Mouse (Mus musculus): ENCODE data around the gene Wasf2. TPM values are rescaled to one million over a fixed set of nuclear protein-coding genes. Genes with fewer than 3 reads are reported as not detected.

Wasf2 gene
- total and polyA plus RNA-seq, 3 experiments = 14.9 to 59.5 (median 21.7) TPM

- TF ChIP-seq RAD21 (IDR thresholded peaks at IDR 0.05; ENCODE audit: low read depth, low read length) (no peak), E2F4 (IDR thresholded peaks at IDR 0.05; ENCODE audit: insufficient replicate concordance, low read depth, low read length) (no peak), MXI1 (IDR thresholded peaks at IDR 0.05; ENCODE audit: low read depth, low read length) (no peak; the same call in 1 of the 2 replicates), JUND (conservative IDR thresholded peaks at IDR 0.05; ENCODE audit: low read depth, low read length) (no peak), USF2 (conservative IDR thresholded peaks at IDR 0.05; ENCODE audit: low read depth, low read length) (no peak), MEF2A (IDR thresholded peaks at IDR 0.05; ENCODE audit: borderline replicate concordance, low read depth, low read length) (no peak), BHLHE40 (IDR thresholded peaks at IDR 0.05; ENCODE audit: low read depth, low read length) (peak; percentile 75), MYC (IDR thresholded peaks at IDR 0.05; ENCODE audit: low read depth, low read length) (no peak), MAX (IDR thresholded peaks at IDR 0.05; ENCODE audit: low read length) (no peak), GABPA (IDR thresholded peaks at IDR 0.05; ENCODE audit: insufficient replicate concordance, low read depth, low read length) (no peak), KAT2A (IDR thresholded peaks at IDR 0.05; ENCODE audit: insufficient replicate concordance, low read length) (no peak), CTCF (conservative IDR thresholded peaks at IDR 0.05 in 1 of 2, IDR thresholded peaks at IDR 0.05 in 1 of 2; ENCODE audit: low read depth in 2 of 2, low read length in 2 of 2) (peak in 1 of 2 experiments; percentile 56; a peak in 2 of 4 replicates)
Observed at GRCm38 (mm10) chr4:133212562-133213267, 82.4 kb downstream of the Wasf2 start (continued).

GRCm38 (mm10) chr4:133213268-133213590, 82.9 kb downstream of the Wasf2 start:
- no peaks in the 10 kb centered on the region for H3K9me3 ChIP-seq (replicated peaks; ENCODE audit: low read length)
- DNase-seq (ENCODE audit: extremely low read depth) = no peak
- no peak overlapping the region for H3K9ac ChIP-seq (ENCODE audit: insufficient read depth, low read depth)
- no peaks in the 10 kb centered on the region for H3K36me3 ChIP-seq (replicated peaks in 1 of 2; ENCODE audit: control insufficient read depth in 1 of 2, insufficient read depth in 1 of 2, low read length in 1 of 2)
- H3K27ac ChIP-seq (ENCODE audit: insufficient read depth, low read depth) = no peak overlapping the region
- dilution Hi-C loops (cut with MboI; ENCODE audit: extremely low pct_ligation_motif_present, extremely low pct_unique_long_range_greater_than_20kb, low sequenced_read_pairs) (no loop called here), in situ Hi-C loops (cut with MboI; ENCODE audit: low pct_ligation_motif_present, low pct_unique_long_range_greater_than_20kb, low sequenced_read_pairs) (loop anchor here (5.0 kb wide), 1 partner anchor 89 kb away; no protein-coding TSS in a partner anchor)
- peaks cover 14 to 24% of the 10 kb centered on the region in 2 experiments for H3K4me1 ChIP-seq (ENCODE audit: control insufficient read depth in 1 of 2, insufficient read depth in 2 of 2)
- H3K27me3 ChIP-seq (replicated peaks) = peaks cover 46% of the 10 kb centered on the region
- no peak for TF ChIP-seq GABPA (IDR thresholded peaks at IDR 0.05; ENCODE audit: insufficient replicate concordance, low read depth, low read length)
- TF ChIP-seq BHLHE40 (IDR thresholded peaks at IDR 0.05; ENCODE audit: low read depth, low read length) = no peak
- no peak for TF ChIP-seq TBP (conservative IDR thresholded peaks at IDR 0.05; ENCODE audit: low read depth, low read length)
- TF ChIP-seq TCF12 (IDR thresholded peaks at IDR 0.05; ENCODE audit: low read depth, low read length) = no peak
- no peak overlapping the region for H3K4me3 ChIP-seq (replicated peaks in 1 of 3; ENCODE audit: low read depth in 2 of 3, low read length in 2 of 3, poor library complexity in 1 of 3)
- no peaks in the 10 kb centered on the region for H3K79me2 ChIP-seq (replicated peaks; ENCODE audit: control insufficient read depth, extremely low read depth, insufficient read depth, poor library complexity, severe bottlenecking)
- no peak overlapping the region for H3K4me2 ChIP-seq (ENCODE audit: insufficient read depth, low read depth, poor library complexity, severe bottlenecking)

GRCm38 (mm10) chr4:133213661-133214060, 83.4 kb downstream of the Wasf2 start:
- TF ChIP-seq BHLHE40 (IDR thresholded peaks at IDR 0.05; ENCODE audit: low read depth, low read length) (no peak), TCF12 (IDR thresholded peaks at IDR 0.05; ENCODE audit: low read depth, low read length) (no peak), HCFC1 (IDR thresholded peaks at IDR 0.05; ENCODE audit: low read depth, low read length) (no peak), RAD21 (IDR thresholded peaks at IDR 0.05; ENCODE audit: low read depth, low read length) (no peak), SIN3A (IDR thresholded peaks at IDR 0.05; ENCODE audit: low read length) (no peak), IRF4 (IDR thresholded peaks at IDR 0.05; ENCODE audit: low read depth, low read length) (no peak)
- dilution Hi-C loops (cut with MboI; ENCODE audit: extremely low pct_ligation_motif_present, extremely low pct_unique_long_range_greater_than_20kb, low sequenced_read_pairs) (no loop called here), in situ Hi-C loops (cut with MboI; ENCODE audit: low pct_ligation_motif_present, low pct_unique_long_range_greater_than_20kb, low sequenced_read_pairs) (loop anchor here (5.0 kb wide), 1 partner anchor 89 kb away; no protein-coding TSS in a partner anchor)
- Histone ChIP-seq H3K79me2 (replicated peaks; ENCODE audit: control insufficient read depth, extremely low read depth, insufficient read depth, poor library complexity, severe bottlenecking) (no peaks in the 10 kb centered on the region), H3K4me2 (ENCODE audit: insufficient read depth, low read depth, poor library complexity, severe bottlenecking) (no peak overlapping the region), H3K27ac (ENCODE audit: insufficient read depth, low read depth) (no peak overlapping the region), H3K27me3 (replicated peaks) (peaks cover 46% of the 10 kb centered on the region), H3K9ac (ENCODE audit: insufficient read depth, low read depth) (no peak overlapping the region), H3K36me3 (replicated peaks in 1 of 2; ENCODE audit: control insufficient read depth in 1 of 2, insufficient read depth in 1 of 2, low read length in 1 of 2) (no peaks in the 10 kb centered on the region), H3K4me1 (ENCODE audit: control insufficient read depth in 1 of 2, insufficient read depth in 2 of 2) (peaks cover 14 to 28% of the 10 kb centered on the region in 2 experiments), H3K9me3 (replicated peaks; ENCODE audit: low read length) (no peaks in the 10 kb centered on the region), H3K4me3 (replicated peaks in 1 of 3; ENCODE audit: low read depth in 2 of 3, low read length in 2 of 3, poor library complexity in 1 of 3) (no peak overlapping the region)
- no peak for DNase-seq (ENCODE audit: extremely low read depth)

All from CH12.LX (cell line).